Mouse (Mus musculus) spleen, adult 2 months (tissue): Measurements from ENCODE around the gene Ikzf1.

Experiments
- CTCF ChIP-seq: fragments of 200-500 bp; IDR thresholded peaks from 2 replicates; pipeline ENCODE4 v1.5.1; 2011; ENCODE audit warnings: mild to moderate bottlenecking, inconsistent platforms; ENCODE audit not compliant: insufficient read depth, insufficient read length, insufficient replicate concordance; ENCODE audit errors: extremely low read depth
- POLR2A ChIP-seq: fragments of 200-500 bp; IDR thresholded peaks from 2 replicates; pipeline ENCODE4 v1.6.1; 2011; ENCODE audit warnings: low read depth, low read length, inconsistent platforms

DNA sequence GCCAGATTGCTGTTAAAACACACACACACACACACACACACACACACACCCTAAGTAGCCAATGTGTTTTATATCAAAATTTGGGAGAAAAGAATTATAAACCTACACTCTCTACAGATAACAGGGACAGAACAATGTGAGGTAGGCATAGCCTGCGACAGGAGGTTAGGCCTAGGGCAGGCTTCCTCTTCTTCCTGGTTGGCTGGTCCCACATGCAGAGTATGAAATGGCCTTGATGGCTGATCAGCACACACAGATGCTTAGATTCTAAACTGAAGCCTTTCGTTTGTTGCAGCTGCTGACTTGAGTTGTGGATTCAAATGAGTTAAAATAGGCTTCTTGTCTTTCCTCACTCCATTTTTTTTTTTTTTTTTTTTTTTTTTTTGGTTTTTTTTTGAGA is 93.0 kb downstream of the Ikzf1 start:
- no peak for TF ChIP-seq POLR2A
- TF ChIP-seq CTCF = no peak
